Mouse (Mus musculus): ENCODE data around the gene Npcd.

DNA sequence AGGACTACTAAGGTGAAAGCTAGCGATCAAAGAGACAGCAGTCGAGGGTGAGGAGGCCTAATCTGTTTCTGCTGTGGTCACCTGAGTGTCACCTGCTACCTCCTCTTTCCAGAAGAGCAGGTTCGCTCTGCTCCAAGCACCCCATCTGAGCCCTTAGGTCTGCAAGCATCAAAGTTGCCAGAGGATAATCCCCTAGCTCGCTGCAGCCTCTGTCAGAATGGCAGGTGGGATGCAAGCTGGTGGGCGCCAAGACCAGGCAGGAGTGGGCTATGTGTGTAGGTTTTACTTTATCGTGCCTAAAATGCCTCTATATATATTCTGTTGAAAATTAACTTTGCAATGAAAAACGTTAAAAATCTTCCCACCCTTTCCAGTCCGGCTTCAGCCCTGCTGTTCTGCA is 28.8 kb downstream of the Npcd start:
- TF ChIP-seq EP300 (optimal IDR thresholded peaks at IDR 0.05) = no peak
- no peak for TF ChIP-seq CTCF (IDR thresholded peaks at IDR 0.05; ENCODE audit: low read depth)

All from stomach, postnatal 0 days (tissue).